Mouse (Mus musculus): ENCODE data around the gene Fam107b. TPM values are rescaled to one million over a fixed set of nuclear protein-coding genes. Genes with fewer than 3 reads are reported as not detected.

Fam107b gene
- polyA plus RNA-seq, 1 experiment from 2014 or later, result 75.4 TPM

DNA sequence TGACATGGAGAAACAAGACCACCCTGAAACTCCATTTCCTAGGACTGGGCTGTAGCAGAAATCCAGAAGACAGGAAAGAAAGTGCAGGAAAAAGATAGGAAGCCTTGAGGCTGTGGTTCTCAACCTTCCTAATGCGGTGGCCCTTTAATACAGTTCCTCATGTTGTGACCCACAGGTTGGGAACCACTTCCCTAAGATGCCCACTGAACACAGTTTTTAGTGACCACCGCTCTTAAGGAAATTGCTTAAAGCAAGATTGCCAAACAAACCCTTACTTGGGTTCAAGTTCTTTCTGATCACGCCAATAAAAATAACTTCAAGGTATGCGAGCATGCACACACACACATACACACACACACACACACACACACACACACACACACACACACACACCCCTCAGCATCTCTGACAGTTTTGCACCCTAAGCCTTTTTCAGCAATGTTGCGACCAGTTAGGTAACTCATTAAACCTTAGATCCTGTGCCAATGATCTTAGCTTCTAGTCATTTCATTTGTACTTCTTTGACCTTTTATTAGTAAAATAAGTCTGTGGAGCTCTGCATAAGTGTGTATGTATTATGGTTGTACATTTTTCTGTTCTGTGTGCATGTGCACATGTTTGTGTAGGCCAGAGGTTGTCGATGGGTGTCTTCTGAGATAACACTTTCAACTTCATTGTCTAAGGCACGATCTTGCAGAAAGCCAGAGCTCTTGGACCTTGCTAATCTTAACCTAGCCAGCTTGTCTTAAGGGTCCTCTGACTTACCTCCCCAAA lies 53.1 kb downstream of the Fam107b start:
- H3K9me3 ChIP-seq (replicated peaks; ENCODE audit: control insufficient read depth, low read length), result no peaks in the 10 kb centered on the region
- no peak overlapping the region for H3K4me3 ChIP-seq (ENCODE audit: low read depth, low read length)
- H3K4me2 ChIP-seq (ENCODE audit: low read length), result no peak overlapping the region
- no peaks in the 10 kb centered on the region for H3K27me3 ChIP-seq (replicated peaks; ENCODE audit: control insufficient read depth, insufficient read depth, low read length)
- no peak for DNase-seq (ENCODE audit: low spot score)
- no peaks in the 10 kb centered on the region for H3K36me3 ChIP-seq (ENCODE audit: control insufficient read depth, insufficient read depth, low read length)
- no peak for ATAC-seq
- 92% methylated on average over 7 of the region's 7 CpGs for WGBS
- no peak overlapping the region for H3K9ac ChIP-seq (ENCODE audit: low read length)
- no peaks in the 10 kb centered on the region for H3K4me1 ChIP-seq (ENCODE audit: control insufficient read depth, insufficient read depth, low read length)
- no peak overlapping the region for H3K27ac ChIP-seq (ENCODE audit: low read depth, low read length)

- DNase-seq (ENCODE audit: low spot score), result no peak
- no peak overlapping the region for H3K4me2 ChIP-seq (ENCODE audit: low read length)
- no peak overlapping the region for H3K9ac ChIP-seq (ENCODE audit: low read length)
- no peaks in the 10 kb centered on the region for H3K4me1 ChIP-seq (ENCODE audit: control insufficient read depth, insufficient read depth, low read length)
- WGBS, result 91% methylated on average over 7 of the region's 7 CpGs
- no peaks in the 10 kb centered on the region for H3K27me3 ChIP-seq (replicated peaks; ENCODE audit: control insufficient read depth, insufficient read depth, low read length)
- no peak overlapping the region for H3K4me3 ChIP-seq (ENCODE audit: low read depth, low read length)
- H3K9me3 ChIP-seq (replicated peaks; ENCODE audit: control insufficient read depth, low read length), result no peaks in the 10 kb centered on the region
- no peak for ATAC-seq
- no peak overlapping the region for H3K27ac ChIP-seq (ENCODE audit: low read depth, low read length)
- no peaks in the 10 kb centered on the region for H3K36me3 ChIP-seq (ENCODE audit: control insufficient read depth, insufficient read depth, low read length)
These were observed 53.8 kb downstream of the Fam107b start for GRCm38 (mm10) chr2:3623981-3624584.

DNA sequence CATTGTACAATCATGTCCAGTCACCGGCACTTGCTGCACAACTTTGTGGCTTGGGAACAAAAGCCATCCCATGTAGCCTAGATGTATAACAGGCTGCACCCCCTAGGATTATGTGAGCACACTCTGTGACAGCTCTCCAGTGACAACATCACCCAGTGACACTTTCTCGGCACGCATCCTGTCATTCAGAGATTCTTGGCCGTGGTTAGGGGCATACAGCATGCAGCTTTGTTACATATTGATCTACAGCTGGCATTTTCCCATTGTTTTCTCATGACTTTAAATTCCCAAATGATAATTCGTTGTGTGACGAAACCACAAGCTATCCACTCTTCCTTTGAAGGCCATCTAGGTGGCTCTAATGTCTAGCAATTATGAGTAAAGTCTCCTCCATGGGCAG lies 58.8 kb downstream of the Fam107b start:
- ATAC-seq (no peak), DNase-seq (ENCODE audit: low spot score) (no peak)
- H3K4me3 ChIP-seq (ENCODE audit: low read depth, low read length), result no peak overlapping the region
- WGBS, result 85% methylated on average over 6 of the region's 6 CpGs
- no peaks in the 10 kb centered on the region for H3K9me3 ChIP-seq (replicated peaks; ENCODE audit: control insufficient read depth, low read length)
- H3K9ac ChIP-seq (ENCODE audit: low read length), result no peak overlapping the region
- H3K4me2 ChIP-seq (ENCODE audit: low read length), result no peak overlapping the region
- no peaks in the 10 kb centered on the region for H3K27me3 ChIP-seq (replicated peaks; ENCODE audit: control insufficient read depth, insufficient read depth, low read length)
- no peaks in the 10 kb centered on the region for H3K36me3 ChIP-seq (ENCODE audit: control insufficient read depth, insufficient read depth, low read length)
- no peak overlapping the region for H3K27ac ChIP-seq (ENCODE audit: low read depth, low read length)
- no peaks in the 10 kb centered on the region for H3K4me1 ChIP-seq (ENCODE audit: control insufficient read depth, insufficient read depth, low read length)

- WGBS, result 85% methylated on average over 5 of the region's 5 CpGs
- Histone ChIP-seq H3K36me3 (ENCODE audit: control insufficient read depth, insufficient read depth, low read length) (no peaks in the 10 kb centered on the region), H3K27me3 (replicated peaks; ENCODE audit: control insufficient read depth, insufficient read depth, low read length) (no peaks in the 10 kb centered on the region), H3K9ac (ENCODE audit: low read length) (no peak overlapping the region), H3K27ac (ENCODE audit: low read depth, low read length) (no peak overlapping the region), H3K4me3 (ENCODE audit: low read depth, low read length) (no peak overlapping the region), H3K4me2 (ENCODE audit: low read length) (no peak overlapping the region), H3K4me1 (ENCODE audit: control insufficient read depth, insufficient read depth, low read length) (no peaks in the 10 kb centered on the region), H3K9me3 (replicated peaks; ENCODE audit: control insufficient read depth, low read length) (no peaks in the 10 kb centered on the region)
- ATAC-seq, result no peak
- DNase-seq (ENCODE audit: low spot score), result no peak
These were observed 59.5 kb downstream of the Fam107b start for GRCm38 (mm10) chr2:3629741-3630140.

GRCm38 (mm10) chr2:3630769-3631477 lies 60.6 kb downstream of the Fam107b start:
- Histone ChIP-seq H3K9me3 (replicated peaks; ENCODE audit: control insufficient read depth, low read length) (no peaks in the 10 kb centered on the region), H3K4me1 (ENCODE audit: control insufficient read depth, insufficient read depth, low read length) (no peaks in the 10 kb centered on the region), H3K27ac (ENCODE audit: low read depth, low read length) (no peak overlapping the region), H3K9ac (ENCODE audit: low read length) (no peak overlapping the region), H3K4me3 (ENCODE audit: low read depth, low read length) (no peak overlapping the region), H3K27me3 (replicated peaks; ENCODE audit: control insufficient read depth, insufficient read depth, low read length) (no peaks in the 10 kb centered on the region), H3K4me2 (ENCODE audit: low read length) (no peak overlapping the region), H3K36me3 (ENCODE audit: control insufficient read depth, insufficient read depth, low read length) (no peaks in the 10 kb centered on the region)
- DNase-seq (ENCODE audit: low spot score) (no peak), ATAC-seq (no peak)
- WGBS, result 86% methylated on average over 5 of the region's 5 CpGs

- Histone ChIP-seq H3K4me1 (ENCODE audit: control insufficient read depth, insufficient read depth, low read length) (no peaks in the 10 kb centered on the region), H3K4me3 (ENCODE audit: low read depth, low read length) (no peak overlapping the region), H3K4me2 (ENCODE audit: low read length) (no peak overlapping the region), H3K9ac (ENCODE audit: low read length) (no peak overlapping the region), H3K9me3 (replicated peaks; ENCODE audit: control insufficient read depth, low read length) (no peaks in the 10 kb centered on the region), H3K36me3 (ENCODE audit: control insufficient read depth, insufficient read depth, low read length) (no peaks in the 10 kb centered on the region), H3K27ac (ENCODE audit: low read depth, low read length) (no peak overlapping the region), H3K27me3 (replicated peaks; ENCODE audit: control insufficient read depth, insufficient read depth, low read length) (no peaks in the 10 kb centered on the region)
- ATAC-seq (no peak), DNase-seq (ENCODE audit: low spot score) (no peak)
- WGBS, result 88% methylated on average over 9 of the region's 9 CpGs
These were observed 62.8 kb downstream of the Fam107b start for GRCm38 (mm10) chr2:3633137-3633536.

GRCm38 (mm10) chr2:3636771-3637170 lies 66.5 kb downstream of the Fam107b start:
- 84% methylated on average over 5 of the region's 5 CpGs for WGBS
- no peak overlapping the region for H3K27ac ChIP-seq (ENCODE audit: low read depth, low read length)
- H3K36me3 ChIP-seq (ENCODE audit: control insufficient read depth, insufficient read depth, low read length), result no peaks in the 10 kb centered on the region
- H3K27me3 ChIP-seq (replicated peaks; ENCODE audit: control insufficient read depth, insufficient read depth, low read length), result no peaks in the 10 kb centered on the region
- H3K4me2 ChIP-seq (ENCODE audit: low read length), result no peak overlapping the region
- ATAC-seq (no peak), DNase-seq (ENCODE audit: low spot score) (no peak)
- H3K9me3 ChIP-seq (replicated peaks; ENCODE audit: control insufficient read depth, low read length), result no peaks in the 10 kb centered on the region
- no peak overlapping the region for H3K9ac ChIP-seq (ENCODE audit: low read length)
- no peaks in the 10 kb centered on the region for H3K4me1 ChIP-seq (ENCODE audit: control insufficient read depth, insufficient read depth, low read length)
- H3K4me3 ChIP-seq (ENCODE audit: low read depth, low read length), result no peak overlapping the region

DNA sequence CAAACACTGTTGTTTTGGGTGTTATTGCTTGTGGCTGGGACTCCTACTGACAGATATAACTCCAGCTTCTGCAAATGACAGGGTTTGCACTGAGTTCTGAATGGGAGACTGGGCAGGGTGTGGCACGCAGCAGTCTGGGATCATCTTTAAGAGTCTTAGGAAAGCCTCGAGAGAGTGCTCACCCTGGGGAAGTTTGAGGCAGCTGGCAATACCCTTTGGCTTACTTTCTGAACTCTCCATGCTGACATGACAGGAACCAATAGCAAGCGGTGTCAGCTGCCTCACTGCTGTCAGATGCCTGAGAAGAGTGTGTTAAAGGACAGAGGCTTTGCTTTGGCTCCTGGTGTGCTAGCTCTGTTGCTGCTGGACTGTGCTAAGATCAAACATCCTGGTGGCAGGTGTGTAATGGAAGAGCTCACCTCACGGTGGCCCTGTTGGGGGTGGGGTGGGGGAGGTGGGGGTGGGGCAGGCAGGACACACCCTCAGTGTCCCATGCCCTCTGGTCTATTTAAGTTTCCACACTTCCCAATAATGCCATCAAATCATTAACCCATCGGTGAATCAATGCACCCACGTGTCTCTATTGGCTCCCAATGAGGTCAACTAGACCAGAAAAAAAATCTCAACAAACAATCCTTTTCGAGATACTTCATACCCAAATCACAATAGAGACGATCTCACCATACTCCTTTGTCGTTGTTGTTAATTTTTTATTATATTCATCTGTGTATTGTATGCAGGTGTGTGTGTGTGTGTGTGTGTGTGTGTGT lies 70.9 kb downstream of the Fam107b start:
- no peak overlapping the region for H3K9ac ChIP-seq (ENCODE audit: low read length)
- no peaks in the 10 kb centered on the region for H3K27me3 ChIP-seq (replicated peaks; ENCODE audit: control insufficient read depth, insufficient read depth, low read length)
- ATAC-seq (no peak), DNase-seq (ENCODE audit: low spot score) (no peak)
- no peaks in the 10 kb centered on the region for H3K4me1 ChIP-seq (ENCODE audit: control insufficient read depth, insufficient read depth, low read length)
- WGBS, result 84% methylated on average over 9 of the region's 9 CpGs
- H3K27ac ChIP-seq (ENCODE audit: low read depth, low read length), result no peak overlapping the region
- no peak overlapping the region for H3K4me3 ChIP-seq (ENCODE audit: low read depth, low read length)
- no peaks in the 10 kb centered on the region for H3K36me3 ChIP-seq (ENCODE audit: control insufficient read depth, insufficient read depth, low read length)
- no peaks in the 10 kb centered on the region for H3K9me3 ChIP-seq (replicated peaks; ENCODE audit: control insufficient read depth, low read length)
- H3K4me2 ChIP-seq (ENCODE audit: low read length), result no peak overlapping the region
